Mouse (Mus musculus) CD4-positive, CD25-positive, alpha-beta regulatory T cell, adult 4 months (primary cell): ENCODE data around the gene Aox2. TPM values are rescaled to one million over a fixed set of nuclear protein-coding genes. Genes with fewer than 3 reads are reported as not detected.

Experiments
- ATAC-seq: one replicate; pipeline ENCODE4 v1.8.0; 2017
- polyA plus RNA-seq, 2 experiments: library from polyadenylated mRNA; unstranded; fragments of 100-300 nt; shearing (Covaris generic); gene quantifications; one replicate each; pipeline ENCODE4 v1.2.1; 2017

Gene Aox2
- under 1 TPM in 1 of 2 experiments, not detected in 1; 0.10 TPM for polyA plus RNA-seq

DNA sequence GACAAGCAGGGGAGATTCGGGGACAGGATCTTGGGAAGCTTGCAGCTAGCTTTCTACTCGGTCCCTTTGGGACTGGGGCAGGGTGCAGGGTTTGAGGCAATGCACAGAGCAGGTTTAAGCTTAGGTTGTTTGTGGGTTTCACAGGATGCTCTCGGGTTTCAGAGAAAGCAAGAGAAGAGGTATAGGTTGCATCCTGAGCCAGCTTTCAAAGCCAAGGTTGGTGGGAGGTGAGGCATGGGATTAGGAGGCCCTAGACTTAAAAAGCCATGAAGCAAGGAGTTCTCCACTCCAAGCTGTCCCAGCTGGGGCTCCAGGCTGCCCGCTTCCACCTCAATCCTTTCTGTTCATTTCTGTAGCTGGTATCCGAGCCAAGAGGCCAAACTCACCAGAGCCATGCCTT lies at the start of gene Aox2:
Gene Aox2, plus strand, starts transcription at position 301 of the 400 bp plus-strand sequence.
- no peak for ATAC-seq

DNA sequence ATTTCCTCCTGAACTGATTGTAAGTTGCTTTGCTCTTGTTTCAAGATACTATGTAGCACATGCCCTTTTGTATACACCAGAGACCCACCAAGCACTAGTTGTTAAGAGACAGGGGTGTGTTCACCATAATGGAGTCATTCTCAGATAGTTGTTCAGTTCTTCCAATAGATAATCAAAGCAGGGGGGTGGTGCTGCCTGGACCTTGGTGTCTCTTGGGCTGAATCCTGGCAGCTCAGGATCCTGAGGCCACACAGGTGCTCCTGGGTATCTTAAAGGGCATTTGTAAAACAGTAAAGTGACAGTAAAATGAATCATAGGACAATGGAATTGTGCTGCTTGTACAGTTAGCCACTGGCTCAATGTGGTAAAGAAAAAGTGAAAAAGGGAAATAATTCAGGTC lies 49.2 kb upstream of the Aox2 start:
- no peak for ATAC-seq

DNA sequence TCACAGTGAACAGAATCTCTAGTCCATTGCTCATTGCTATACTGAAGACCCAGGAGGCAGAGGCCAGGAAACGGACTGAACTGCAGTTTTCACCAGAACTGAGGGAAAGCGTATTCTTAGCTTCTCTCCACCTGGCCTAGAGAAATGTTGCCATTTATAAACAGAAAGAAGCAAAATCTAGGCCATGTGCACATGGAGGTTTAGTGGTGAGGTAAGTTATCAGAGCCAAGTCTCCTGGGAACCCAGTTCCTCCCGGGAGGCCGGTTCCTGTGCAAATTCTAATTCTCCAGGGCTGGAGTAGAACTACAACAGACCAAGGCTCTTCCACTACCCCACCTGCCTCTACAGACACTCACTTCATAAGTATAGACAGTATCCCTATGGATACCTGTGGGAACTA lies 48.4 kb upstream of the Aox2 start:
- no peak for ATAC-seq

DNA sequence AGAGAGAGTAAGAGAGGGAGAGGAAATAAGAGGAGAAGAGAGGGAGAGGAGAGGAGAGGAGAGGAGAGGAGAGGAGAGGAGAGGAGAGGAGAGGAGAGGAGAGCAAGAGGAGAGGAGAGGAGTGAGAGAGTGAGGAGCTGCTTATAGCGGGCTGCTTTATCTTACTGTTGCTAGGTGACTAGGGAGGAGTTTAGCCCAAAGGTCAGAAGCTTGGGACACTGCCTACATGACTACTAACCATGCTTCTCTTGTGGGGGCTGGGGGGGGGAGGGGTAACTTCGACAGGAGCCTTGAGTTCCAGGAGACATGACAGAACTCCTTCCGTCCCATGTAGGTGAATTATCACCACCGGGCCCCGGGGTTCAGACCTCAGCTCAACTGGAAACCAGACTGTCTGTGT lies 47.6 kb upstream of the Aox2 start:
- no peak for ATAC-seq

DNA sequence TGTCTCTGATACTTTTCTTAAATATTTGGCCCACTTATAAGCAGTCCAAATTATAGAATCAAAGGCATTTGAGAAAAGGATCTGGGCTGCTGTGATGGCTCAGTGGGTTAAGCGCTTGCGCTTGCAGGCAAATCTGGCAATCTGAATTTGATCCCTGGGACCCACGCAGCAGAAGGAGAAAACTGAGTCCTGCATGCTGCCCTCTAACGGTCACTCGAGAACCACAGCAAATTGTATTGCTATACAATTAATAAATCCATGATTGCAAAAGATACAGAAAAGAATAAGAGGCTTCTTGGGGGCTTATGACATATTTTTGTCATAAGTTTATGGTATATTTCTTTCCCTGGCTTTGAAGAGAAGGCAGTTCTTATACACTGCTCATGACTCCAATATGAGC lies 42.7 kb upstream of the Aox2 start:
- no peak for ATAC-seq

DNA sequence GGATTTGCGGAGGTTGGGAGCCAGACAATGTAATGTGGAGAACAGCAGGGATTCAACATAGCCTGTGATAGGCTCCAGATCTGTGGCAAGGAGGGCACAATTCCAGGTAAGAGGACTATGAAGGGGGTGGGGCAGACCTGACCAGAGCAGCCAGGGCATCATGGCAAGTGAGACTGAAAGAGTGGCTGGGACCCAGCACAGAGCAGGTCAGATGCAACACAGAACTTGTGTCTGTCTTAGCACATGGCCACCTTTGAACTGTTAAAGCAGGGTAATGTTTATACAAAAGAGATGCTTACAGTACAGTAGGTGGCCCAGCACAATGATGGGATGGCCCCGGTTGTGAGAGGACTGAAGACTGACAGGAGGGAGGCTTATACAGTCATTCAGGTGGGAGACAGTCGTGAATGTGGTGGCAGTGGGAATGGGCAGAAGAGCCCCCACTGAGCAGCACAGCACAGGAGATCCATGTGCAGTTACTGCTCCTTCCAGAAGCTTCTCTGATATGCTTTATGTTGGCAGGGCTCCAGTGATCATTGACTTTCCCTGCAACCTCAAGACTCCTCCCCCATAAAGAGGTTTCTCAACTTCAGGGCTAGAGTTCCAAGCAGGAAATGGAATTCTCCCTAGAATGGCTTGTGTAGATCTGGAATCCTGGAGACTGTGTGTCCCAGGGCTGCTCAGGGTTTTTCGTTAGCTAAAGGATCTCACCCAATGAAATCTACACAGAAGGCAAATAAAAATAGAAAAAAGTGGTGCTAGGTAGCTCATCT lies 40.4 kb upstream of the Aox2 start:
- no peak for ATAC-seq

DNA sequence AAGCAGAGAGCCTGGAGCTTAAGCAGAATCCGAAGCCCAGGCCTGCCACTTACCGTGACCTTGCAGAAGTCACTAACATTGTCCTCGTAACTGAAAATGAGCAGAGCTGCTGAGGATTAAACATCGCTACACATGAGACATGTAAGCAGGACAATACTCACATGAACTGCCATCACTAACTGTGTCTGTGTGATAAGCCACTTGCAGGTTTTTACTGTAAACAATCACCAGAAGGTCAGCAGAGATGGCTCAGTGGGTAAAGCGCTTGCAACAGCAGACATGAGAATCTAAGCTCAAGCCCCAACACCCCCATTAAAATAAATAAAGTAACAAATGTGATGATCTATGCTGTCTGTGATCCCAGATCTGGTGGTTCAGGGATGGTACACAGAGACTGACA lies 39.7 kb upstream of the Aox2 start:
- no peak for ATAC-seq

DNA sequence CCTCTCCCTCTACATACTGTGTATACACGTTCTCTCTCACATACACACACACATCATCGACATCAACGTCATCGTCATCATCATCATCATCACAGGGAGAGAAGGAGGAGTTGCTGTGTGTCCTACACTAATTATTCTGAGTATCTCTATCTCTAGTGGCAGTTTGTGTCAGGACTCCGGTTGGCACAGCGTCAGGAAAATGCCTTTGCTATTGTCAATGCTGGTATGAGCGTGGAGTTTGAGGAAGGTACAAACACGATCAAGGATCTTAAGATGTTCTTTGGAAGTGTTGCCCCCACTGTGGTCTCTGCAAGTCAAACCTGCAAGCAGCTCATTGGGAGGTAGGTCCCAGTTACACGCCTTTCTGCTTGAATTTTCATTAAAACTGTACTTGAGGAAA lies 39.2 kb upstream of the Aox2 start:
- no peak for ATAC-seq

DNA sequence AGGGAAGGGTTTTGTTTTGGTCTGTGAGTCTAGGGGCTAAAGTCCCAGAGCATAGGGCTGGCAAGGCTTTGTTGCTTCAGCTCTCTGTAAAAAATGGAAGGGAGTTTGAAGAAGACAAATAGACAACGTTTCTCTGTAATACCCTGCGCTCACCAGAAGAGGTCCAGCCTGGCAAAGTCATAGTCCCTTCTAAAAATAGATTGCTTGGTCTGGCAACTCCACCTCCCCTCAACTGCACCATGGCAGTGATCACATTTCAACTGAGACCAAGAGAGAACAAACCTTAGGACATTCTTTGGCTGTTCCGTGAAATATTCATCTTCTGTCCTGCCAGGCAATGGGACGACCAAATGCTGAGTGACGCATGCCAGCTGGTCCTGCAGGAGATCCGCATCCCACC lies 37.8 kb upstream of the Aox2 start:
- no peak for ATAC-seq

DNA sequence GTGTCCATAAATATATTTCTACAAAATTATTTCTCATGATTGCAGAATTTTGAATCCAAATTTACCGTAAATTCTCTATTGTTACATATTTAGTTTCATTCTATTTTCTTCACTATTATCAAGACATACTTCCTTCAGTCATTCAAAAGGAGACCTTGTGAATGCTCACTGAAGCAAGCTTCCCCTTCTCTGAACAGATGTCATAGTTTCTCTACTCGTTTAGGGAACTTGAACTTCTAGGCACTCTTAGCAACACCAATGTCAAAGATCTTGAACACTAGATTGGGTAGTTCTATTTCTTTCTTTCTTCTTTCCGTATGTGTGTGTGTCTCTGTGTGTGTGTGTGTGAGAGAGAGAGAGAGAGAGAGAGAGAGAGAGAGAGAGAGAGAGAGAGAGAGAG lies 33.6 kb upstream of the Aox2 start:
- ATAC-seq = no peak

DNA sequence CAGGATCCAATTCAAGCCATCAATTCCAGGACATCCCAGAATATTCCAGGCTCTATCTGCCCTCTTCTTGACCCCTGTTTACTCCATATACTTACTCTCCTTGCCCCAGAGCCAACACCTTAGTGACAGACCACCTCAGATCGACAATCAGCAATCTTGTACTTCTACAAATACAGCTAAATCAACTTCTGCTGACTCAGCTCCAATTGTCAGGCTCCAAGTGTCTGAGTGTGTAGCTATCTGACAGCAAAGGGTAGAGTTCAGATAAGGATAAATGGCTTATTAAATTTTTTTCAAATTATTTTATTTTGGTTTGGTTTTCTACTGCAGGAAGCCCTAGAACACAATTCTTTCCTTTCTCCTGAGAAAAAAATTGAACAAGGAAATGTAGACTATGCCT lies 29.6 kb upstream of the Aox2 start:
- ATAC-seq = no peak

DNA sequence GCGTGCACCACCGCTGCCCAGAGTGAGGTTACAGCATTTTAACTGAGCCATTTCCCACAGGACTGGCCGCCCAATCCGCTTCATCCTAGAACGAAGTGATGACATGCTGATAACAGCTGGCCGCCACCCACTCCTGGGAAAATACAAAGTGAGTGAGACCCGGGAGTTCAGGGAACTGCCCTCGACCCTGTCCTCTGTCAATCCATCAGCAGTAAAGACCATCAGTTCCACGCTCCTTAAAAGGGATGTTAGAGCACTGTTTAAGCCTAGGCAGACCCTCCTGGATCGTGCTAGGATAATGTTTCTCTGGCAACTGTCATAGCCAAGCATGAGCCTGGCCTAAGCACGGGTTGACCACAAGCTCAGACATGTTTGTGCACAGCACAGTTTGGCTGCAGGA lies 24.7 kb upstream of the Aox2 start:
- ATAC-seq = no peak

DNA sequence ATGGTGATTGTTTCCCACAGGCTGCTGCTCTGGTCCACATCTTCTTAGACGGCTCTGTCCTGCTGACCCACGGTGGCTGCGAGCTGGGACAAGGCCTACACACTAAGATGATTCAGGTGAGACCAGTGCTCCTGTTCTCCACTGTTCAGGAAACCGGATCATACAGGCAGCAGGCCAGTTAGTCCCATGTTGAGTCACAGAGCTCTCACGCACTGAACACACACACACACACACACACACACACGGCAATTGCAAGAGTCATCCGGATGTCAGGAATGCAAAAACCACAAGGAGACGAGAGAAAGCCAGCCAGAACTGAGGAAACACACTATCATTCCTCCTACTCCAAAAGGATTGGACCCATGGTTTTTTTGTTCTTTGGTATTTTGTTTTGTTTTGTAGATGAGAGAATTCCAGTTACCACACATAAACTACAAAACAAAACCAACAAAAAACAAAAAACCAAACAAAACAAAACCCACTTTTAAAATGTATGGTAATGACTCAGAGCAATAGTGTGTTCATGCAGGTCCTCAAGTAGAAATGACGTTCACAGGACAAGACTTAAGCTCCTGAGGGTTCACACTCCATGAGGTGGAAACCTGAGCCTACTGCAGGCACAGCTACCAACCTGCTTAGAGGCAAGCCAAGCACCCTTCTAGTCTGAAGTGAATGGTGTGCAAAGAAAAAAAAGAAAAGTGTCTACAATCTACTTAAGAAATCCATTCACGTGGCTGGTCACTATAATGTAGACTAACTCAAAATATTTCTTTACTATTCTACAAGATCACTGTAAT lies 20.7 kb upstream of the Aox2 start:
- no peak for ATAC-seq

DNA sequence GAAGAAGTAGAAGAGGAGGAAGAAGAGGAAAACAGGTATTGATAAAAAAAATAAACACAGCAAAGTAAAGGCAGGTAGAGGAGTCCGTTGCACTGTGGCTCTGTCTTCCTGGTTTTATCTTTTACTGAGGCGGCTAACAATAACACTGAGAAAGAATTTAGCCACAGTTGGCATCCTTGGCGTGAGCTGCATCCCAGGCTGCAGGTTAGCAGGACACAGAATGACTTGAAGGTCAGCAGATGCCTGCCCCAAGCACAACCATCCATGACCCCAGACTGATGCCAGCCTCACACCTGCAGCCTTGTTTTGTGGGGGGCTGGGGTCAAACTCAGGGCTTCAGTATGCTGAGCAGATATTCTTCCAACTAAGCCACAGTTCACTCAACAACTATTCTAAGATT lies 17.8 kb upstream of the Aox2 start:
- ATAC-seq = no peak

DNA sequence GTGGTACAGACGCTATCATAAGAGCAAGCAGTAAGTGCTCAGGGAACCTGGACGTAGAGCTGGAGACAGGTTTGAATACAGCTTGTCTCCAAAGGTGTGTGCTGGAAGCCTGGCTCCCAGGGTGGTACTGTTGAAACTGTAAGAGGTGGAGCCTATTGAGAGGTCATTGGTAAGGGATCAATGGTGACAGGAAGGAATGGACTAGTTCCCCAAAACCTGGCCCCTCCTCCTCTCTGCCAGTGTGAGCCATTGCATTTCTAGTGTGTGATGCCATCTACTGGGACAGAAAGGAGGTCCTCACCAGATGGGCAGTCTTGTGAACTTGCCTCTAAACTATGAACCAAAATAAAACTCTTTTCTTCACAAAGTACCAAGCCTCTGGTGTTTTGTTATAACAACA lies 9.9 kb upstream of the Aox2 start:
- no peak for ATAC-seq

DNA sequence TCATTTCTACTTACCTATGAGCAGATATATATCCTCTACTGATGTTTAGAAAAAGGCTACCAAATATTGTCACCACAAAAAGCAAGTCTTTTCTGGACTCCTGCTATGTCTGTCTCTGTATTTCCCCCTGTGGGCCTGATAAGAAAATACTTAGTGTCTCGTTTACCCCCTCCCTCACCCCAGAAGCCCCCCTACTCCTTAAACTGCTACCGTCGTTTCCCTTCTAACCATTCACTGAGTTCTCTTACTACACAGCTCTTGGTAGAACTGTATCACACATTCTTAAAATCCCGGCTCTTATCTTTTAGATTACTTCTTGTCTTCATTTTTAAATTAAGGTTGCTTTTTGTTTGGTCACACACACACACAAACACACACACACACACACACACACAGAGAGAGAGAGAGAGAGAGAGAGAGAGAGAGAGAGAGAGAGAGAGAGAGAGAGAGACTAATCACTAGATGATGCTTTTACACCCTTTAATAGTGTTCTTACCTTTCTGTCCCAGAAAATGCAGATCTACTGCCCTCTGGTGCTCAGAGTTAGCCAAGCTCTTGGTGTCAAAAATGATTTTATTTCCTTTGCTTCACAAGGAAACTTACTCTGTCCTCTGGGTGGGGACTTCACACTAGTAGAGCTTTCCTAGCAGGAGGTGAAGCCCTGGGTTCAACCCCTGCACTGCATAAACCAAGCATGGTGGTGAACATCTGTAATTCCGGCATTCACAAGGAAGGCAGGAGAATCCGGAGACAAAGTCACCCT lies 7.1 kb upstream of the Aox2 start:
- ATAC-seq = no peak

DNA sequence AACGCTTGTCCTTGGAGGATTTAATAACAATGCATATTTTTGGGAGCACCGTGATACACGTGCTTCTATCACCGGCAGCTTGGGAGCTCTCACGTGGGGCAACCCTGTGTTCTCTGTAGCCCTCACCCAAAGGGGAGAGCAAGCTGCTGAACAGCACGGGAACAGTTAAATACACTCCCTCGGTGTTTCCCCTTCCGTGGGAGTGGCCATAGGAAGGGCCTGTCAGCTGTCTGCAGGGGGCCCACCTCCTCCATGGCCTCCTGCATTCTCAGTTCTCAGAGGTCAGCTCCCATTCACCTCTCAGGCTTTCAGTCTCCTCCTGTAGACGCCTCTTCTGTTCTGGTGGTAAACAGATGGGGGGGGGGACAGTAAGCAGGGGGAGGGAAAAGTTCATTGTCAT lies 2.2 kb upstream of the Aox2 start:
- no peak for ATAC-seq

DNA sequence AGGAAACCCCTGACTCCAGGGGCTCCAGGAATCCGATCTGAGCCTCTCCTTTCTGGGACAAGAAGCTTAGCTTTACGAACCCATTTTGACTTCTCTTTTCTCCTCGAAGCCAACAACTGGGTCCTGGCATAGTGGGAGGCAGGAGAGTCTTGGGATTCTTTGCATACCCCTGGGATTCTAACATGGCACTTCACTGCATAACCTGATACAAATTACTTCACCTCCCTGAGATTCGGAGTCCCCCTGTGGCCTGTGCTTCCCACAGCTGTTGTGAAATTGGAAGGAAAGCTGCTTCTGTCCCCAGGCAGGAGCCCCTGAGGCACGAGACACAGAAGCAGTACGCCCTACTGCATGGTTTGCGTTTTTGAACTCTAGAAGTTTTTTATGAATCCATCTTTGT lies 387 bp downstream of the Aox2 start:
- ATAC-seq = no peak

DNA sequence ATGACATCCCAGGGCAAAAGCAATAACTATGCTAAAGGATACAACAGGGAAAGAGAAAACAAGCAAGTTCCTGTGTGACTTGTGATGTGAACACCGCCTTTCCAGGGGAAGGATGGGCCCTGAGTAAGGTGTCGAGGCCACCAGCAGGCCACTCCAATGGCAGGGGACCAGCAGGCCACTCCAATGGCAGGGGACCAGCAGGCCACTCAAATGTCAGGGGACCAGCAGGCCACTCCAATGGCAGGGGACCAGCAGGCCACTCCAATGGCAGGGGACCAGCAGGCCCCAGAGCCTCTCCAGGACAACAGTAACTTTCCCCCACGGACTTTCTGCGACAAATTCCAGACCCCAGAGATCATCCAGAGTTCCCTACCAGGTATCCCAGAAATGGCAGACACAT lies 2.3 kb downstream of the Aox2 start:
- ATAC-seq = no peak

DNA sequence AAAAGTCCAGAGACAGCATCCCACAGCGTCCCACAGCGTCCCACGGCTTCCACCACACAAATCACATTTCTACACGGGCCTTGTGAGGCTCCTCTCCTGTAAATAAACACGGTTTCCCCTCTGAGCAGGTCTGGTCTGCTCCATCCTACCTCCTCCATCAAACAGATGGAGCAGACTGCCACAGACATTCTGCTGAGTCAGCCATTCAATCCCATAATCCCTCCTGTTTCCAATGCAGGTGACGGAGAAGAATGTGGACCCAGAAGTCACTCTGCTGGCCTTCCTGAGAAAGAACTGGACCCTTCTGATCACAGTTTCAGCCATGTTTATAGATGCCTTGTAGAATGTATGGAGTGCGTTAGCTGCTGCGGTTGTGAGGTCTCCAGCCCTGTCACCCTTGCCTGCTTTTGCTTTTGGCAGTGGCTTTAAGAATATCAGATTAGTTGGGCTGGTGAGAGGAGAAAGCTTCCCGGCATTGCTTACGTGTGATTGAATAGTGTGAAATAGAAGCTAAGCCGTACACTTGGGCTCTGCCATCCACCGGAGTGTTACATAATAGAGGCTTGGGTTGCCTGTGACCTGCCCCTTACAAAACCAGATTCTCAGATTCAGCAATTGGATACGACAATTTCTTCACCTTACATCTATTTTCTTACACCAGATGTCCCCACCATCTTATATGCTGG lies 3.0 kb downstream of the Aox2 start:
- ATAC-seq = no peak

DNA sequence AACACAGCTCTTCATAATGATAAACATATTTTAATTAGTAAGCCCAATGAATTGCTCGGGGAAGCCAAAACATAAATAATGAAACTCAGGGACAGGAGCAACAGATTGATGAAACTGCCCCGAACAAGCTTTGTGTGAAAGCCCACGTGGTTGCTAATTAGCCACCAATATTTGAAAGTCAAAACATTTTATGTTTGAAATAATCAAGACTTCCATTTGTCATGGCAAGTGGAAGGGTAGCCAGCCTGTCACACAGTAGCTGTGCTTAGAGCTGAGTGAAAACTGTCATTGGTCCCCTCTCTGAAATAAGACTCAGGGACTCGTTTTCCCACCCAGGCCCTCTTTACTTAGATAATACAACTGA lies 3.5 kb downstream of the Aox2 start:
- ATAC-seq = no peak

DNA sequence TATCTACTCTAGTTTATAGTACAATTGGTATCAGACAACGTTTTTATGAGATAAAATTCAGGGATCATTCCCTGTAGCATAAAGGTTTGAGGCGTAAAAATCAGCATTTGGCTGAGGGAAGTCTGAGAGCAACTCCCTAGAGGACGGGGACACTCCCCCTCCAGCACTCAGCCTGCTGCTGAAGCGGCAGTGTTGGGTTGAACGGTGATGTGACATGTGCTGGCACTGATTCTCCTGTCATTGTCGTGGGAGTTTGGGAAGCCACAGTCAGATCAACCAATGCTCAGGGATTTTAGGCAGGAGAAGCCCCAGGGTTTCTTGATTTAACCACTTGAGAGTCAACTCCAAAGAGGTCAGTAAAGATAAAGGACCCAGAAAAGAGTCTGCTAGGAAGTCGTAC lies 6.4 kb downstream of the Aox2 start:
- ATAC-seq = no peak

DNA sequence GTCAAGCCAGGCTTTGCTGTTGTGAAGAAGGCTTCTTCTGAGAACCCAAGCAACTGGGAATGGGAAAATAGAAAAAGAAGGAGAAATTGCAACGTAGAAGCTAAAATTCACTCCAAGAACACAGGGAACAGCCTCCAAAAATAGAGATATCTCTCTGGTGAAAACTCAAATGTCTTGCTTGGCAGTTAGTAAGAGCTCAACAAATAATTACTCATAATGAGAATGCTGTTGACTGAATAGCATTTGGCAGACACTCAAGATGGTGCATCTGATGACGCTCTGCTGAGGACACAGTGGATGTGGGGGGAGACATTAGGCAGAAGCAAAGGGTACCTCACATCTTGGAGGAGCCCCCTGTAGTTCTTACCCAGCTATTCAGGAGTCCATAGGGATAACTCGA lies 10.0 kb downstream of the Aox2 start:
- ATAC-seq = no peak
